29 mouse cellular contexts compared by ENCODE assay signal in genomic region chr8:54449811-54450210, GRCm38 (mm10).
DNase-seq lines count a peak whose midpoint lies in the region; ATAC-seq and TF ChIP-seq lines count a peak whose summit lies in the region.
"Had no signal": no experiment of that assay in that cellular context is flagged by ENCODE, and none has a peak within 500 bp of the region (broad histone marks: within the 10 kb centered on the region; RNA-seq: fewer than 3 reads in every experiment).

No protein-coding gene starts in this region.

- TF ChIP-seq CTCF in CH12.LX (conservative IDR thresholded peaks at IDR 0.05 in 1 of 2, IDR thresholded peaks at IDR 0.05 in 1 of 2; ENCODE audit: low read depth in 2 of 2, low read length in 2 of 2) (no peak), Patski (IDR thresholded peaks at IDR 0.05) (no peak)
- TF ChIP-seq CTCF in cerebellum, adult 2 months (IDR thresholded peaks at IDR 0.05; ENCODE audit: borderline replicate concordance, insufficient read depth, low read depth, low read length): no peak

- ATAC-seq in Patski: peak; percentile 88
- no peak for ATAC-seq in neural tube, embryonic 15.5 days (ENCODE audit: low FRiP score)
- ATAC-seq: activated CD4-positive, CD25-positive, alpha-beta regulatory T cell, adult 4 months; CD4-positive, CD25-positive, alpha-beta regulatory T cell, adult 4 months; forebrain, embryonic 15.5 days; hindbrain, embryonic 16.5 days; intestine, embryonic 15.5 days had no signal

- no peak overlapping the region for H3K9ac ChIP-seq in CH12.LX (ENCODE audit: insufficient read depth, low read depth)
- H3K9ac ChIP-seq in neural tube, embryonic 15.5 days (replicated peaks): no peak overlapping the region
- H3K9ac ChIP-seq: embryonic facial prominence, embryonic 12.5 days; embryonic facial prominence, embryonic 15.5 days; forebrain, embryonic 12.5 days; forebrain, embryonic 15.5 days; hindbrain, embryonic 13.5 days; intestine, embryonic 15.5 days had no signal

- CTCF ChIA-PET in Patski (lab: Charles Lee): no interaction called here

- POLR2A ChIA-PET in Patski (lab: Charles Lee): no interaction called here

- H3K27me3 ChIP-seq in CH12.LX (replicated peaks): no peaks in the 10 kb centered on the region
- H3K27me3 ChIP-seq in Patski: peaks cover 4% of the 10 kb centered on the region
- no peaks in the 10 kb centered on the region for H3K27me3 ChIP-seq in myocyte (ENCODE audit: control insufficient read depth, insufficient read depth, insufficient read length)
- H3K27me3 ChIP-seq in neural tube, embryonic 15.5 days (replicated peaks): no peaks in the 10 kb centered on the region
- no peaks in the 10 kb centered on the region for H3K27me3 ChIP-seq in cerebellum, adult 2 months (ENCODE audit: control insufficient read depth, insufficient read depth, low read length)
- H3K27me3 ChIP-seq: embryonic facial prominence, embryonic 12.5 days; embryonic facial prominence, embryonic 15.5 days; forebrain, embryonic 12.5 days; forebrain, embryonic 15.5 days; hindbrain, embryonic 13.5 days; intestine, embryonic 15.5 days had no signal

- no peak overlapping the region for H3K4me2 ChIP-seq in CH12.LX (ENCODE audit: insufficient read depth, low read depth, poor library complexity, severe bottlenecking)
- no peak overlapping the region for H3K4me2 ChIP-seq in myocyte (ENCODE audit: low read depth)
- H3K4me2 ChIP-seq in neural tube, embryonic 15.5 days: no peak overlapping the region
- H3K4me2 ChIP-seq: embryonic facial prominence, embryonic 12.5 days; embryonic facial prominence, embryonic 15.5 days; forebrain, embryonic 12.5 days; forebrain, embryonic 15.5 days; heart, embryonic 11.5 days; hindbrain, embryonic 13.5 days; intestine, embryonic 15.5 days had no signal

- H3ac ChIP-seq in myocyte (ENCODE audit: control insufficient read depth, insufficient read length): no peak overlapping the region

- H3K4me1 ChIP-seq in CH12.LX (ENCODE audit: control insufficient read depth in 1 of 2, insufficient read depth in 2 of 2): peaks cover 6 to 22% of the 10 kb centered on the region in 2 experiments; a peak in 2 of 4 replicates
- no peaks in the 10 kb centered on the region for H3K4me1 ChIP-seq in neural tube, embryonic 15.5 days
- H3K4me1 ChIP-seq in cerebellum, adult 2 months (ENCODE audit: control insufficient read depth, insufficient read depth, low read length): no peaks in the 10 kb centered on the region
- H3K4me1 ChIP-seq: embryonic facial prominence, embryonic 12.5 days; embryonic facial prominence, embryonic 15.5 days; forebrain, embryonic 15.5 days; intestine, embryonic 15.5 days had no signal

- in situ Hi-C loops in CH12.LX (cut with MboI; ENCODE audit: low pct_ligation_motif_present, low pct_unique_long_range_greater_than_20kb, low sequenced_read_pairs): no loop called here
- in situ Hi-C loops in Patski (cut with MboI; ENCODE audit: low pct_unique_long_range_greater_than_20kb): no loop called here

- no peak overlapping the region for H3K4me3 ChIP-seq in CH12.LX (replicated peaks in 1 of 3; ENCODE audit: low read depth in 2 of 3, low read length in 2 of 3, poor library complexity in 1 of 3)
- H3K4me3 ChIP-seq in myocyte: no peak overlapping the region
- H3K4me3 ChIP-seq in neural tube, embryonic 15.5 days (replicated peaks): no peak overlapping the region
- no peak overlapping the region for H3K4me3 ChIP-seq in cerebellum, adult 2 months (replicated peaks; ENCODE audit: insufficient read depth, low read depth, low read length)
- H3K4me3 ChIP-seq: embryonic facial prominence, embryonic 12.5 days; embryonic facial prominence, embryonic 15.5 days; forebrain, embryonic 12.5 days; forebrain, embryonic 15.5 days; heart, adult 2 months; hindbrain, embryonic 10.5 days; hindbrain, embryonic 13.5 days; intestine, embryonic 15.5 days had no signal

- H3K36me3 ChIP-seq in CH12.LX (replicated peaks in 1 of 2; ENCODE audit: control insufficient read depth in 1 of 2, insufficient read depth in 1 of 2, low read length in 1 of 2) (no peaks in the 10 kb centered on the region), myocyte (ENCODE audit: control insufficient read depth, insufficient read depth) (no peaks in the 10 kb centered on the region)
- H3K36me3 ChIP-seq in neural tube, embryonic 15.5 days: no peaks in the 10 kb centered on the region
- H3K36me3 ChIP-seq: embryonic facial prominence, embryonic 12.5 days; embryonic facial prominence, embryonic 15.5 days; forebrain, embryonic 12.5 days; forebrain, embryonic 15.5 days; hindbrain, embryonic 10.5 days; hindbrain, embryonic 13.5 days; intestine, embryonic 15.5 days had no signal

- H3K79me2 ChIP-seq in CH12.LX (replicated peaks; ENCODE audit: control insufficient read depth, extremely low read depth, insufficient read depth, poor library complexity, severe bottlenecking) (no peaks in the 10 kb centered on the region), myocyte (ENCODE audit: control insufficient read depth, insufficient read depth) (no peaks in the 10 kb centered on the region)

- intact Hi-C loops in left cerebral cortex, postnatal 25 days (cut with DNase I): no loop called here

- no peak for TF ChIP-seq EP300 in CH12.LX (IDR thresholded peaks at IDR 0.05; ENCODE audit: low read length)

- no peaks in the 10 kb centered on the region for H3K9me3 ChIP-seq in CH12.LX (replicated peaks; ENCODE audit: low read length)
- no peaks in the 10 kb centered on the region for H3K9me3 ChIP-seq in neural tube, embryonic 15.5 days (replicated peaks)
- H3K9me3 ChIP-seq: embryonic facial prominence, embryonic 12.5 days; embryonic facial prominence, embryonic 15.5 days; forebrain, embryonic 12.5 days; forebrain, embryonic 15.5 days; hindbrain, embryonic 10.5 days; hindbrain, embryonic 13.5 days; intestine, embryonic 15.5 days had no signal

- DNase-seq in 416B (ENCODE audit: low read depth): peak; percentile 76
- peak; percentile 20 for DNase-seq in CH12.LX (ENCODE audit: extremely low read depth)
- DNase-seq in Patski (ENCODE audit: low read depth, low spot score): peak; percentile 62
- no peak for DNase-seq in left cerebral cortex, postnatal 25 days (ENCODE audit: low spot score in 2 of 2)
- no peak for DNase-seq in cerebellum, adult 2 months
- DNase-seq: adrenal gland, adult 8-10 months; adrenal gland, postnatal 25 days; B cell, adult 2 months; cerebellum, adult 18-20 months; cerebellum, adult 9-11 months; cerebellum, postnatal 25 days; gastrocnemius, postnatal 25 days; heart, adult 2 months; heart, postnatal 36 days; kidney, adult 11 months; kidney, adult 8-10 months had no signal

- H3K27ac ChIP-seq in CH12.LX (ENCODE audit: insufficient read depth, low read depth): no peak overlapping the region
- H3K27ac ChIP-seq in neural tube, embryonic 15.5 days (replicated peaks): no peak overlapping the region
- H3K27ac ChIP-seq in cerebellum, adult 2 months (ENCODE audit: insufficient read depth, low read length): no peak overlapping the region
- H3K27ac ChIP-seq: embryonic facial prominence, embryonic 12.5 days; embryonic facial prominence, embryonic 15.5 days; forebrain, embryonic 12.5 days; forebrain, embryonic 15.5 days; heart, adult 2 months; hindbrain, embryonic 10.5 days; hindbrain, embryonic 13.5 days; intestine, embryonic 15.5 days had no signal

- TF ChIP-seq RAD21 in CH12.LX (IDR thresholded peaks at IDR 0.05; ENCODE audit: low read depth, low read length): no peak

- TF ChIP-seq POLR2A in CH12.LX (IDR thresholded peaks at IDR 0.05; ENCODE audit: low read depth, low read length) (no peak), myocyte (IDR thresholded peaks at IDR 0.05; ENCODE audit: insufficient read length, low read depth) (no peak)
- no peak for TF ChIP-seq POLR2A in cerebellum, adult 2 months (IDR thresholded peaks at IDR 0.05; ENCODE audit: borderline replicate concordance, insufficient read depth, low read length)

- dilution Hi-C loops in CH12.LX (cut with MboI; ENCODE audit: extremely low pct_ligation_motif_present, extremely low pct_unique_long_range_greater_than_20kb, low sequenced_read_pairs): no loop called here

TF ChIP-seq in CH12.LX, 34 proteins besides CTCF, POLR2A, EP300 and RAD21:
- TF ChIP-seq NELFE (IDR thresholded peaks at IDR 0.05; ENCODE audit: low read depth, low read length) (no peak), E2F4 (IDR thresholded peaks at IDR 0.05; ENCODE audit: insufficient replicate concordance, low read depth, low read length) (no peak), HCFC1 (IDR thresholded peaks at IDR 0.05; ENCODE audit: low read depth, low read length) (no peak), GABPA (IDR thresholded peaks at IDR 0.05; ENCODE audit: insufficient replicate concordance, low read depth, low read length) (no peak), CHD1 (IDR thresholded peaks at IDR 0.05; ENCODE audit: low read depth, low read length) (no peak), ELF1 (IDR thresholded peaks at IDR 0.05; ENCODE audit: low read depth, low read length) (no peak), MAX (IDR thresholded peaks at IDR 0.05; ENCODE audit: low read length) (no peak), UBTF (IDR thresholded peaks at IDR 0.05; ENCODE audit: low read depth, low read length) (no peak), USF2 (conservative IDR thresholded peaks at IDR 0.05; ENCODE audit: low read depth, low read length) (no peak), MAFK (IDR thresholded peaks at IDR 0.05; ENCODE audit: insufficient replicate concordance, low read length) (no peak), MXI1 (IDR thresholded peaks at IDR 0.05; ENCODE audit: low read depth, low read length) (no peak), ZMIZ1 (IDR thresholded peaks at IDR 0.05; ENCODE audit: low read depth, low read length) (no peak)

TF ChIP-seq in myocyte, 11 proteins besides CTCF, POLR2A, EP300 and RAD21:
- TF ChIP-seq MYOD1 (IDR thresholded peaks at IDR 0.05; ENCODE audit: control insufficient read depth in 1 of 3, insufficient read length in 2 of 3, low read depth in 2 of 3) (peak in 2 of 3 experiments; percentile 1 to 28), E2F4 (IDR thresholded peaks at IDR 0.05; ENCODE audit: insufficient read depth) (no peak)
TF ChIP-seq in myocyte: peak in this region for 1.

Comparison
In these comparisons a context has a peak if more than half of its experiments do, and no peak if none do; other contexts are left out.
1. DNase-seq: peak in 416B (single experiment), CH12.LX (single experiment) and Patski (single experiment); none in left cerebral cortex, postnatal 25 days (0 of 2) and cerebellum, adult 2 months (0 of 2).